Mouse (Mus musculus): ENCODE measurements around the gene Mta1.
A peak's percentile ranks its signal among the peaks of the same experiment; 100 is the strongest.

Gene Mta1

DNA sequence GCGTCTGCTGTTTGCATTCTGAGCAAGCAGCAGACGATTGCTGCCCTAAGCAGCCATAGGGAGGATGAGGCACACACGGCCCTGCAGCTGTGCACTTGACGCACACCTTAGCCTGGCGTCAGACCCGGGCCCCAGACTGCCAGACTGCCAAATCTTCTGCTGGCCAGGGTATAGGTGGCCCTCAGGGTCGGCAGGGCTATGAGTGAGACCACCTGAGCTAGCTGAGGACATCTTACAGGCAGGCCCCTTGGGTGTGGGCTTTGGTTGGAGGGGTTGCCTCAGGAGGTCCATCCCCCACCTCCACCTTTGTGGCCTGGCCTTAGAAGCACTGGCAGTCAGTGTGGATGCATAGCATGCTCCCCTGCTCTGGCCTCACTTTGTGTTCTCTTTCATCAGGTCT, 37.3 kb downstream of the Mta1 start:
- no peak for DNase-seq

DNA sequence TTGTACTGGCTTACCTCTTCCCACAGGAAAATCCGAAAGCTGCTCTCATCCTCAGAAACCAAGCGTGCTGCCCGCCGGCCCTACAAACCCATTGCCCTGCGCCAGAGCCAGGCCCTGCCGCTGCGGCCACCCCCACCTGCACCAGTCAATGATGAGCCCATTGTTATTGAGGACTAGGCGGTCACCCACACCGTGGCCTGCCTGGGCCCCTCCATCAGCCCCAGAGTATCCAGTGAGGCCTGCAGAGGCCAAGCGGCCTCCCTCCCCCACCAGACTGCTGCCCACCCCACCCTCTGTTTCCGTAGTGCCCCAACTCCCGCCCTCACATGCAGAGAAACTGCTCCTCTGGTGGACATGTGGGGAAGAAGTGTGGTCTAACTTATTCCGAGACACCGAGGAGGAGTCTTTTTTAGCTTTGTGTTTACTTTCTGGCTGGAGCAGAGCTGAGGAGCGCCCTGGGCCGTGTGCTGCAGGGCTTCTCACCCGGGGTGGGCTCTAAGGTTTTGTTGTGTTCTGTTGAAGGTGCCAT, 38.5 kb downstream of the Mta1 start:
- DNase-seq, result no peak

DNA sequence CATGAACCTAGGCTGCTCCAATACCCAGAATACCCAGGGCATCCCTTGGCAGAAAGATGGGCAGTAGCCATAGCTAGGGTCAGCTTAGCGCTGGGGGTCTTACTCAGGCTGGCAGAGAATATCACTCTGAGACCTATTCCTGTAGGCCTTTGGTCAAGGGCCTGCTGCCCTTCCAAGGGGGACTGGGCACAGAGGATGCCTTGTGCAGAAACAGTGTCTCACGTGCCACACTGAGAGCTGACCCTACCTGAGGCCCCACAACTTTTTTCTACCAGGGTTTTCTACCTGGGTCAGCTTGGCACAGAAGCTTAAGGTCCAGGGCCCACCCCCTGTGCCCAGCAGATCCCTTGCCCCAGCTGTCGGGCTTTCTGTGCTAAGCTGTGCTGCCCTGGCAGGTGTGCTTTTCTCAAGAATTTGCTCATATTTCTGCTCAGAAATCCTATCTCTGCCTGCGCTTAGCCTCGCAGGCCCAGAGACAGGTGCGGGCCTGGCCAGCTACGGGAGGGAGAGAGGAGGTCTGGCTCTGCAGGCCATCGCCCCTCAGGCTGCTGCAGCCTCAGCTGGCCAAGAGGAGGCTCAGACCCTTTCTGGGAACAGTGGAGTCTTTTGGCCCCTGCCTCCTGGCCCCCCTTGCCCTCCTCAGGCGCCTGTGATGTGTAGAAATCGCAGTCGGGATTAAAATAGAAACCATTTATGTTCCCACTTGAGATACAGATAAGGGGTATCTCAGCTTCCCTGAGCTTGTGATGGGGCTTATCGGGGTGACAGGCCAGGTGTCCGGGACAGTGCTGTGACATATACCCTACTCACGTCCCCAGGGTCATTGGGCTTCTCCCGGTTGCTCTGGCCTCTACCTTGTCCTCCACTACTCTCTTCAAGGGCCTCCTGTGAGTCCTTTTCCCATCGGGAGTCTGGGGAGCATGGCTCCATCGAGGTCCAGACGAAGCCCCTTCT, 39.5 kb downstream of the Mta1 start:
- DNase-seq, result no peak

DNA sequence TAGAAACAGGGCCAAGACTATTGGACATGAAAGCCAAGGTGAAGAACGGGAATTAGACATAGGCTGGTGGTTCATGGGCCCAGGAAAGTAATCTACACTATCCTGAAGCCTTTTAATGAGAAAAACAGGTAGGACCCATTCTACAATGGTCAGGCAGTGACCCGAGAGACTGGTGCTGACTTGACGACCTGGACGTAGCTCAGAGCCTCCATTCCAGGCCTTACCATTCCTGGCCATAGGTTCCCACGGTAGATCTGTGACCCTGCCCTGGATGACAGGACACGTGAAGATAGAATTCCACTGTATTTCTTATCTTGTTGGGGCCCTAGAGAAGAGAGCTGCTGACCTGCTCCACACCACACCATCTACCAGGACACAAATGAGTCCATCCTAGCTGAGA, 40.2 kb downstream of the Mta1 start:
- no peak for DNase-seq

DNA sequence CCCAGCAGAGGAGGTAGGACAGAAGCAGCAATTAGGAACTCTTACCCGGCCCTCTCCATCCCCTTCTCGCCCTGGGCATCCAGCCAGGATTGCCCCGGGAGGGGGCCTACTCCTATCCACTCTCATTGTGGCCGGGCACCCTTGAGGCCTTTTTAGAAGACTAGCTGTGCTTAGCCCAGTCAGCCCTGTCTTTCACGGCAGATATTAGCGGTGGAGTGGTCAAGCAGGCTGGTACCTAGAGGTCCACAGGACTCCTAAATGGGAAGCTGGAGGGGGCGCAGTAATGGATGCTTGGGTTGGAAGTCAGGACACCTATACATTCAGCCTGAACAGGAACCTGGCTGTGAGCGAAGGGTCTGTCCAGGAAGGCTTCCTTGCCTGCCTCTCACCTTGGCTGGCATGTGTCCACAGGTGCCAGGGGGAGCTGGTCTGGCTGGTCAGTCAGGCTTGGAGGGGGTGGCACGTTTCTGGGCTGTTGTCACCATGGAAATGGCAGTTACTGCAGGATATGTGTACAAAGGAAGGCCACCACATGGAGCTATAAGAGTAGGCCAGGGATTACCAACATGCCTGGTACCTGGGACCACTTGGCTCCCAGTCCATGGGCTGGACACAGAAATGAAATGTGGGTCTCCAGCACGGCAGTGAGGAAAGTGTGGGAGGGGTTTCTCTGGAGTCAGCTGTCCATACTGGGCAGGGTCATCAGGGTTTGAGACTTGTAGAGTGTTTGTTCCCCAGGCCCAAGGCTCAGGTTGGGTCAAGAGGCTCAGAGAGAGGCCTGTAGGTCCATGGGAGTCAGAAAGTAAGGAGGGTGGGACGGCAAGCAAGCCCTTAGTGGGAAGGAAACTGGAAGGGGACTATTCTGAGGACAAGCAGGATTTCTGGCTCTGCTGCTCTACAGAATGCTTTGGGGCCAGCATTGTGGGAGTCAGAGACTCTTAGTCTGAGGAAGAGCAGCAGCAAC, 41.1 kb downstream of the Mta1 start:
- DNase-seq, result peak in 1 of 2 experiments; percentile 31

DNA sequence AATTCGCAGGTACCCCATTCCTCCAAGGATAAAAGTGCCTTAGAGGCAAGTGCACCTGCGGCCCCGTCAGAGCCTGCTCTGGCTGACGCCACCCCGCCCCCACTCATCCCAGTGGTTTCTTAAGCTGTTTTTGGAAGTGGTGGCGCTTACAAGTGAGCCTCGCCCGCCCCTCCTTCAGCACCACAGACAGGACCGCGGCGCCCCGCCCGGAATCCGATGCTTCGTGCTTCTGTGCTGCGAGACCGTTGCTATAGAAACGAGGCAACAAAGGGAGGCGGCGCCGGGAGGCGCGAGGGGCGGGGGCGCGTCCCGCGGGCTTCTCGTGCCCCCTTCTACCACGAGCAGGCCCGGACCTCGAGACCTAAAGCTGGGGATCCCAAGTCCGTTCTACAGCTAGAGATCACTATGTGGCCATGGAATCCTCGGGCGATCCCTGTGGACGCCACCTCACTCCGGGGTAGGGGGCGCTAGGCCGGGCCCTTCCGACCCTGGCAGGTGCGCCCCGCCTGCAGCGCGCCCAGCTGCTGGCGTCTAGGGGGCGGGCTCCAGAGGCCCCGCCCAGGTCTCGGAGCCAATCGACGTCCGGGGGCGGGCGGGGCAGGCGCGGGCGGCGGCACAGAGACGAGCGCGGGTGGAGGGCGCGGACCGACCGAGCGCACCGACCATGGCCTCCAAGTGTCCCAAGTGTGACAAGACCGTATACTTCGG, 42.0 kb downstream of the Mta1 start, which contains the start of gene Crip2:
Gene Crip2, plus strand, starts transcription at position 329 of the 708 bp plus-strand sequence.
- DNase-seq, result peak; percentile 50 to 71

DNA sequence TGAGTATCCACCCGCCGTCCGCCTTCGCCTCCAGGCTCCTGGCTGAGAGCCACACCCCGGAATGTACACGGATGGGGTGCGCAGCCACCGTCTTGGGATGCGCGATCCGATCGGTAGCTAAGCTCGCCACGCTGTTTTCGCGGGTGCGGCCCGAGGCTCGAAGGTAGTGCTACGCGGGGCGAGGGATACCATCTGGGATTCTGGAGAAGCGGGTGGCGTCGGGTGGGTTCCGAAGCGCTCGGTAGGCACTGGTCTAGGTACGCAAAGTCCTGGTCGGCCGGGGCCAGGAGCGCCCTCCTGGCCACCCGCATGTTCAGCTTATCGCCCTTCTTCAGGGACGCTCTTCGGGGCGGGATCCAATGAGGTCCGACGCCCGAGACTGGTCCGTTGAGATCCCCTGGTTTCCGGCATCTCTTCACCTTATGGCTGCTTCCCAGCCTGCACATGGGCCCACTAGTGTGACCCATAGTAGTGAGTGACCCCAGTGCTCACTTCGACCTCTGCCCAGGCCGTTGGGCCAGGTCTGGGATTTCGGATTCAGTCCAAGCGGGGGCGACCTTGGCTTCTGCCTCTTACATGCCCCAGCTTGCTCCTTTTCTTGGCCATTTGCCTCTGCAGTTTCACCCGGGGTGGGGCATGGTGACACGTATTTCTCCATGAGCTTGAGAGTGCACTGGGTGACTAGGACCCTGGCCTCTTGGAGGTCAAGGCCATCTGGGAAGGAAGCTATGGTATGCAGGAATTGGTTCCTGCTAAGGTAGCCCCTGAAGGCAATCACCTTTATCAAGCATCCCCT, 42.7 kb downstream of the Mta1 start:
- DNase-seq, result peak in 1 of 2 experiments; percentile 32

DNA sequence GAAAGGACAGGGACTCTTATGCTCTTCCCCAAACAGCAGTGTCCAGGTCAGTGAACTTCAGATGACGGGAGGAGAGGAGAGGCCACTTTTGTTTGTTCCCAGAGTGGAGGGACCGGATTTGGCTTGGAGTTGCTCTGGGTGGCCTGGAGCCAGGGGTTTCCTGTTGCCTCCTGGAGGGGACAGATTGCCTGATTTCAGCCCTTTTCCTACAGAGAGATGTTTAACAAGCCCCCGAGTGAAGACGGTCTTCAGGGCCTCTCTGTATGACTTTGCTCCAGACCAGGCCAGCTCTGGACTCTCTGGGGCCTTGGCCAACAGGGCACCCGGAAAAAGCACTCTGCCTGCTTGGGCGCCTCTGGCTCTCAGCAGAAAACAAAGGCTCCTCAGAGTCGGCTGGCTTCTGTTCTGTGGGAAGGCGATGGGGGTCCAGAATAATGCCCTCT, 43.5 kb downstream of the Mta1 start:
- peak in 1 of 2 experiments; percentile 46 for DNase-seq

DNA sequence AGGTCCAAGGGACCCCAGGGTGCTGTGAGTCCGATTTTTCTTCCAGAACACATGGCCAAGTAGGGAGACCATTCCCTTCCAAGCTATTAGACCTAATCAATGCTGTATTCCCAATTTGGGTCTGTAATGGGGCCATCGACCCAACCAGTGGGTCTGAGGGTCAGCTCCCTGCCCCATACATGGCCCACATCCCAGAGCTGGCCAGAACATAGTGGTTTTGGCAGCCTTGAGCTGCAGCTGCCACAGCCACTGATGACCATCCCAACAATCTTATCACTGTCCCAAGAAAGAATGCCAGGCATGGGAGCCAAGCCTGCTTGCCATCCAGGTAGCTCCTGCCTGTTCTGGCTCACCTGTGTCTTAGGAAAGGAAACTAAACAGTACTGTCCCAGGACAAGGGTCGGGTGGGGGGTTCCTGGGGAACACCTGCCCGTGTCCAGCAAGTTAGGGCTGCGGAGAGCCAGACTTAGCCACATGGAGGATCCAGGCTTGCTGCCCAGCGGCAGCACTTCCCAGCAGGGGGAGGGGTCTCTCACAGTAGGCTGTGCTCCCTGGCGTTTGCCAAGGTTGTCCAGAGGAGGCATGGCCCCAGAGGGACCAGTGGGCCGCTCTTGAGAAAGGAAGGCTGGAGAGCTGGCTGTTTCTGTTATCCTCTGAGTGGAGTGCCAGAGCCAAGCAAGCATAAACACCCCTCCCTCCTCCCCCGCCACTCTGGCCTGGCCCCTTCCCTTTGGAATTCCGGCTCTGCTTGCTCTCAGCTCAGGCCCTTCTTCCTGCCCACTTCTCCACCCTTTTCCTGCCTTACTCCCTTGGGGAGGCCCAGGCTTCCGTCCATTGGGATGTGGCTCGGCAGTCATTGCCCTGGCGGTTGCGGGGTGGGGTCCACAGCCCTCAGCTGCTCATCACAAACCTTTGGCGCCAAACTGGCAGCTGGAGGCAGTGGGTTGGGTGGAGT, 44.2 kb downstream of the Mta1 start:
- peak in 1 of 2 experiments; percentile 42 for DNase-seq

DNA sequence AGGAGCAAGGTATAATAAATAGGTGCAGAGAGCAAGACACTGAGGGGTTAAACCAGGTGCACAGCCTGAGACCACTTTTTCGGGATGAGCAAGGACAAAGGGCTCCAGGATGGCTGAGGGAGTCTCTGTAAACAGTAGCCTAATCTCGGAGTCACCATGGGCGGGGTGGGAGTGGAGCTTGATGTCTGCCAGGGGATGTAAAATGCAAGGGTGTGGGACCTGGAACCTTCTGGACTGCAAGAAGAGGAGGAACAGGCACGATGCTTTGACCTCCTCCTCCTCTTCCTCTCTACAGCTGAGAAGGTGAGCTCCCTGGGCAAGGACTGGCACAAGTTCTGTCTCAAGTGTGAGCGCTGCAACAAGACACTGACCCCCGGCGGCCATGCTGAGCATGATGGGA, 45.1 kb downstream of the Mta1 start:
- DNase-seq, result no peak

DNA sequence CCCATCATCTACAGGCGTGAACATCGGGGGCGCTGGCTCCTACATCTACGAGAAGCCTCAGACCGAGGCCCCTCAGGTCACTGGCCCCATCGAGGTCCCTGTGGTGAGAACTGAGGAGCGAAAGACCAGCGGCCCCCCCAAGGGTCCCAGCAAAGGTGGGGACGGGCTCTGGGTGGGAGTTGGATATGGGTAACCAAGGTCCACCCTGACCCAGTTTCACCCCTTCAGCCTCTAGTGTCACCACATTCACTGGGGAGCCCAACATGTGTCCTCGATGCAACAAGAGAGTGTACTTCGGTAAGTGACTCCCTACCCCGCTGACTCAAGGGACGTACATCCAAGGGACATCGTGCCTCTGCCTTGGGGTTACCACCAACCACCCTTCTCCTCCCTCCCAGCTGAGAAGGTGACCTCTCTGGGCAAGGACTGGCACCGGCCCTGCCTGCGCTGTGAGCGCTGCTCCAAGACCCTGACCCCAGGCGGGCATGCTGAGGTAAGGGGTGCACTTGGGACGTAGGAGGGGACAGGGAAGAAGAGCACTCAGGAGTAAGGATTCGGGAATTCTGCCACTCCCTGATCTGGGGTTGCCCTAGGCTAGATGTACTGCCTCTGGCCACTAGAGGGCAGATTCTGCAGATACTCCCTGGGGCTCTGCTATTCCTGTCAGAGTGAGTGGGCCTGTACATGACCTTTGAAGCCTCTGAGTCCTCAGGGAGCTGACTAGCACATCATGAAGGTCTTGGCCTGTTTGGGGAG, 46.1 kb downstream of the Mta1 start:
- peak; percentile 45 to 58 for DNase-seq

DNA sequence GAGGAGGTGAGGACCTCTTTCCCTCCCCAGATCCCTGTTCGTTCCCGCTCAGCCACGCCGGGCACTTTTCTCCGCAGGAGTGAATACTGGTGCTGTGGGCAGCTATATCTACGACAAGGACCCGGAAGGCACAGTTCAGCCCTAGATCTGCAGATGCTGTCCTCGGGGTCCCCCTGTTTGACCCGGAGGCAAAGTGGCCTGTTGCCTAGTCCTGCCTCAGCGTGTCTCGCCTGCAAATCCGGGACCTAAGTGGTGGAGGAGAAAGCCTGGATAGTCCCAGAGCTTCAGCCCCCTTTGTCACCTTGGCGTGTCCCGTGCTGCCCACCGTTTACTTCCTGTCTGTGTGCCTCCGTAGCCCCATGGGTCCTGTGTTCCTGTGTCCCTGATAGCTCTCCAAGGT, 46.8 kb downstream of the Mta1 start:
- DNase-seq, result no peak

DNA sequence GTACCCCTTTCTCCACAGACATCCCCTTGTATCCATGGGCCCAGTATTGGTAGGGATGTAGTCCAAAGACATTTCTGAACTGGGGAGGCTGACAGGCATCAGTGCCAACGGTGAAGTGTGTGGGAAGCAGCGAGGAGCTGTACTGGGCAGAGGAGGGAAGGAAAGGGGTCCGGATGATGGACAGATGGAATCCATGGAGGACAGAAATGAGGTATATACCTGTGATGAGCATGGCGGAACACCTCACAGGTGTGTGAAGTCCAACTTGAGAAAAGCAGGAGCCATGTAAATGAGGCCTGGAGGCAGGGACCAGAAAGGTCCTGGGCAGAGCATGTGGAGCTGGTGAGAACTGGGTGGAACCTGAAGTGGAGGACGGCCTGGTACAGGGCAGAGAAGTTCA, 47.5 kb downstream of the Mta1 start:
- DNase-seq, result no peak

DNA sequence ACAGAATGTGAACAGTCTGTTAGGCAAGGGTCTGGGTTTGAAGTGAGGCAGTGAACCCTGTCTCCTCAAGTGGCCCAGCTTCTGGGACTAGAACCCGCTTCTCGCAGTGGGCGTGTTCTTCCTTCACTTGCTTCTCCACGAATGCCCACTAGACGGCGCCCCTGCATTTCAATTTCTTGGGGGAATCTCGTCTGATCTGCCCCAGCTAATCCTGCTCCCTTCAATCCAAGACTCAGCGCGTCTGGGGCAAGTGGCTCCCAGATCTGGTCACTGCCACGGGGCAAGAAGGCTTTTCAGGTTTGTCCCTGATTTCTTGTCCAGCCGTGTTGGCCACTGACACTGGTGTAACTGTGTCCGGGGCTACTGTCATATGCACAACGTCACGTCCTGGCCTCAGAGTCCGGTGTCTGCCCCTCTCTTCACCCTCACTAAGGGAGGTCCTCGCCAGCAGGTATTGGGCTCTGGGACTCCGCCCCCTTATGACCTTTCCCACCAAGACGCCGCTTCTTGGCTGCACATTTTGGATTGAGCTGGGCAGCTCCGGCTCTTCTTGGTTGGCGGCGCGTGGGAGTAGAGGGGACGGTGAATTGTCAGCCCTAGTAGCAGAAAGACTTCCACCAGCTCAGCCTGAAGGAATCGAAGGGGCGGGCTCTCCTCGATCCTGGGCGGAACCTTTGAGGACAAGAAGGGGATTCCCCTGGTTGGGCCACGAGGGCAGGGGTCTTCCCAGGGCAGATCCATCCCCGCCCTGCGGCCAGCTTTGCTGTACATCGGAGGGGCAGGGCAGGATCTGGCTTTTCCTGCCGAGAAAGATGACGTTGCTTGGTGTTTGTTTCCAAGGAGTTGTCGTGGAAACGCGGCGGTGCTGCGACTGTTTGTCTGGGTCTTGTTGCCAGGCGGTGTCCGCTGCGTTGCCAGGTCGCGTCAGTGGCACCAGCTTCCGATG, 48.3 kb downstream of the Mta1 start, which contains the start of gene Crip1:
Gene Crip1, plus strand, starts transcription at position 205 of the 946 bp plus-strand sequence.
- DNase-seq, result peak; percentile 86 to 89

DNA sequence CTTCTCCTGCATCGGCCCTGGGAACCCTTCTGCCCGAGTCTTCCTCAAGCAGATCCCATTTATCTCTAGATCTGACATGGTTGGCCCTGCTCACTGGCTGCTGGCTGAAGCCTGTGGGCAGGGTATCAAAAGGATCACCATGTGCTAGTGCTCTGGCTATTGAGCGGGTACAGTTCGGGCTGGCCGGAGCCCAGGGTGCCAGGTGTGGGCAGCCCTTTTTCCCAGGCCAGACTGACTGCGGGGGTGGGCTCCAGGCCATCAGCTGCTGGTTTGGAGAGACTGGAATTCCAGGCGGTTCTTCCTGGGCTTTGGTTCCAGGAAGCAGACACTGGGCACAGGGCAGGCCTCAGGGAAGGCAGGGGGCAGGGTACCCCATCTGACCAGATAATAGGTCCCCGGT, 49.4 kb downstream of the Mta1 start:
- DNase-seq, result peak; percentile 69 to 75

DNA sequence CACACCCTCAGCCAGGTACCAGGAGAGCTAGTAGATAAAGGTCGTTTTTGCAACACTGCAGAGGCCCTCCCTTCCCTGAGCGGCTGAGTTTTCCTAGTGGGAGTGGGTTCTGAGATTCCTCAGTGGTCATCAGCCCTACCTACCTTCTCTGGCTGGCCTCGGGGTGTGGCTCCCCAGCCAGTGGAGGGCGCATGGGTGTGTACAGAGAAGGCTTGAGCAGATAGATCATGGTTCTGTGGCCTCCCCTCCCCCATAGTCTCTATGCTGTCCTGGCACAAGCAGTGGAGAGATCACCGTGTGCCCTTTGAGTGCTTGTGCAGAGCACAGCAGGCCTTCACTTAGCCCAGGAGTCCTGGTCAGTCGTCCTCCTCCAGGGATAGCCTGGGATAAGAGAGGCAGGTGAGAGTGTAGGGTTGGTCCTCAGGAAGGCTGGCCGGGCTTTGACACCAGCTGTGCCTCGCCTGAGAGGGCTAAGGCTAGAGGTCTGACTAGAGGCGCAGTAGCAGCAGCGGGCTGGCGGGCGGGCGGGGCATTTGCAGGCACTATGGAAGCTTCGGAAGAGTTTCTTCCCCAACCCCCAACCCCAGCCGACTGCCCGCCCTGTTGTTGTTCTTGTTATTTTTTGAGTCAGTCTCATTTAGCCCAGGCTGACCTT, 50.4 kb downstream of the Mta1 start:
- DNase-seq, result no peak

DNA sequence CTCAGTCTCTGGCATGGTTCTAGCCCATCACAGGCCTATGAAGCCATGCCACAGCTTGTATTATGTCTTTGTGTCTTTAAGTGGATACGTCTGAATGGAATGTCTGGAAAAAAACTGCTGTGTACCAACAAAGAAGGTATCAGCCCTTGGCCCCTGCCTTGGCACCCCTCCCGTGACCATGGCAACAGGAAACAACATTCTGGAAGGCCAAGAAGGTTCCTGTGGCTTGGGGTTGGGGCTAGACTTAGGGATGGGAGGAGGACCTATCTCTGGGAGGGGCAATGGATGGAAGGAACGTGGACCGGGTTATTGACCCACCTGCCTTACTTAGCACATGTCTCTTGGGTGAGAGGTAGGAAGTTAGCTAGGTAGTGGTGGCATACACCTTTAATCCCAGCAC, 51.3 kb downstream of the Mta1 start:
- no peak for DNase-seq

DNA sequence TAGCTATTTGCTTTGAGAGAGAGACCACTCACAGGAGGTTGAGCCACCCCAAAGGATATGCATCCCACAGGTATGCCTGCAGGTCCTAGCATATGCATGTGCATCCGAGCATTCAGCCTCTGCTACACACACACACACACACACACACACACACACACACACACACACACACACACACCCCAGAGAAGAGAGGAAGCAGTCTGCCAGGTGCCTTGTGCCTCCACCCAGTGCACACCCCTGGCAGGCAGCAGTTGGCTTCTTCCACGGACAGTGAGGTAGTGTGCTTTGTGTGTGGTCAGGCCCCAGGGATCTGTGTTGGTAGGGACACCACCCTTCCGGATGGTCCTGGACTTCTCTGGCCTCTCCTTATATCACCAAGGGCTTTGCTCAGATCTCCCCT, 51.8 kb downstream of the Mta1 start:
- no peak for DNase-seq
